Mouse (Mus musculus) stomach, postnatal 0 days (tissue): ENCODE data around the gene Ccnd3.

Source experiments
- CTCF ChIP-seq: IDR thresholded peaks from 2 replicates; pipeline ENCODE4 v1.5.1; 2016; ENCODE audit warnings: antibody characterized with exemption, low read depth, mild to moderate bottlenecking, moderate library complexity
- EP300 ChIP-seq: optimal IDR thresholded peaks from 2 replicates; pipeline ENCODE3; 2016; ENCODE audit warnings: antibody characterized with exemption

DNA sequence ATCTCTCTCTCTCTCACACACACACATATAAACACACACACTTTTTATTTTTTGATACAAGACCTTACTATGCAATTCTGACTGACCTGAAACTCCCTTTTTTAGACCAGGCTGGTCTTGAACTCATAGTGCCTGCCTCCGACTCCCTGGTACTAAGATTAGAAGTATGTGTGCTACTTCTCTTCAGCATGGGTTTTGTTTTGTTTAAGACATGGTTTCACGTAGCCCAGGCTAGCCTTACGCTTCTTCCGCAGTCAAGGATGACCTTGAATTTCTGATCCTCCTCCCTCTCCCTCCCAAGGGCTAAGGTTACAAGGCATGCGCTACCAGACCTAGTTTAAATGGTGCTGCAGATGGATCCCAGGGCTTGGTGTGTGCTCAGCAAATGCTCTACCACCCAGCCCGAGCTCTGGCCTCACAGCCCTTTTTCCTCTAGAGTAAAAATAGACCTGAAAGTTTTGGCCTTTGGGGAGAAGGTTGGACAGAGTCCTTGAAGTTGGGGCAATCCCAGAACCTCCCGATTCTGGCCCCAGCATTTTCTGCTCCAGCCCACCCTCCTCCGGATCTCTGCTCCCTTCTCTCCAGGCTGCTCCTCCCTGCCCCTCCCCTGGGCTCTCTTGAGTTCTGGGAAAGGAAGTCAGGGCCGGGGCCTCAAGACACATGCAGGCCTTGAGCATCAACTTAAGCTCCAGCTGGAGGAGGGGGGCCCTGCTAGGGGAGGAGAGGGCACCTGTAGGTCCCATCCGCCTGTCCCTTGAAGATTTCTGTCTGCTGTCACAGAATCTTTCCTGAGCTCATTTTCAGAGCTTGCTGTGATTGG lies 8.3 kb downstream of the Ccnd3 start:
- TF ChIP-seq CTCF (no peak), EP300 (no peak)
